Mouse (Mus musculus): Measurements from ENCODE around the gene Synj1.

- TF ChIP-seq POLR2A (IDR thresholded peaks at IDR 0.05; ENCODE audit: low read depth, low read length) = no peak
- no peak for TF ChIP-seq CTCF (IDR thresholded peaks at IDR 0.05; ENCODE audit: borderline replicate concordance, insufficient read depth, low read length)
Observed at GRCm38 (mm10) chr16:91026290-91026689, 15.2 kb upstream of the Synj1 start.
